Mouse (Mus musculus) layer of hippocampus, adult 8-10 months (tissue): ENCODE data around the gene Gcm2. TPM values are rescaled to one million over a fixed set of nuclear protein-coding genes. Genes with fewer than 3 reads are reported as not detected.

Source experiments
- DNase-seq, 2 experiments: peaks; one replicate each; pipeline ENCODE4 v3.0.0; 2022; ENCODE audit warnings: low spot score in 2 of 2
- total RNA-seq, 4 experiments: library from RNA; stranded (reverse); gene quantifications; 2 replicates each; pipeline ENCODE4 v1.2.4; 2022

Gene Gcm2
- total RNA-seq, 4 experiments from 2014 or later = not detected

DNA sequence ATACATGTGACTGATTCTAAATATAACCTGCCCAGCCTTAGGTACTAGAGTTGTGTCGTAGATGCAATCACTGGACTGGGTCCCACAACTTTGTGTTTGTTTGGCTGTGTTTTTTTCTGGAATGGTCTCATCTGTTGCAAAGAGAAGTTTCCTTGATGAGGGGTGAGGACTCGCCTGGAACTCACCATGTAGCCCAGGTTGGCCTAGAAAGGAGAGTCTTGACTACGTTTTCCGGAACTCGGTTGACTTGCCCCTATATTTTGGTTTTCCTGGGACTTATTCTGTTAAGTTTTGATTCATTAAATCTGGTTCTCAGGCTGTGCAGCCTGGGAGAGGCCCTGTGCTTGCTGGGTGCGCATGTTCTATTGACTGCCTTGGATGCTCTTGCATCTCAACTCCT, 30.1 kb downstream of the Gcm2 start:
- DNase-seq = no peak

GRCm38 (mm10) chr13:41079859-41080258, 31.0 kb downstream of the Gcm2 start:
- DNase-seq = no peak

- DNase-seq = peak; percentile 38 to 43
Measured at GRCm38 (mm10) chr13:41079421-41079780, 31.4 kb downstream of the Gcm2 start, which contains the start of gene Mak. TSS of gene Mak (minus strand) at chr13:41079706.

DNA sequence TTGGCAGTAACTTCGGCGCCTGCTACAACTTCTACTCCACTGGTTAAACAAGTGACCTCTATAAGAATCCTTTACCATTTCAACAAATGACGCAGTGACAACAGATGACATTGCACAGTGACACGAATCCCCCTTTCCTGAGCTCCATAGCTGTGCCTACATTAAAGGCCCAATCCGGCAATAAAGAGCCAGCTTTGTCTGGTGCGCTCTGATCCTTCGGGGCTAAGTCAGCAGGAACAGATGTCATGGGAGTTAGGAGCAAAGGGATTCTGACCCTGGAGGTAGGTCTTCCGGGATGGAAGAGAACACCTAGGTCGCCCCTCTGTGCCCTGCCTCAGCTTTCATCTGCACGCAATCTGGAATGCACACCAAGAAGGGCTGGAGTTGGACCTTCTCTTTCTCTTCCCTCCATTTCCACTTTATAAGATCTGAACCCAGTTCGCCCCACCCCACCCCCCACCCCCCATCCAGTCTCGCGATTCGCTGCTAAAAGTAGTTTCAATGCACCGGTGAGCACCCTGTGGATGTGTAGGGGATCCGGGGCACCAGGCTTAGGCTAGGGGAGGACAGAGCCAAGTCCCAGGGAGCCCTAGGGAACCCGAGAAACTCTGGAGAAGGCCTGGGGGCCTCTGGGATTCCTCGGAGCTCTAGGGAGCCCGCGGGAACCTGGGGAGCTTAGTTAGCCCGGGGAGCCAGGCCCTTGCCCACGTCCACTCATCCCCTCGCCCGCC, 32.0 kb downstream of the Gcm2 start:
- DNase-seq = no peak

DNA sequence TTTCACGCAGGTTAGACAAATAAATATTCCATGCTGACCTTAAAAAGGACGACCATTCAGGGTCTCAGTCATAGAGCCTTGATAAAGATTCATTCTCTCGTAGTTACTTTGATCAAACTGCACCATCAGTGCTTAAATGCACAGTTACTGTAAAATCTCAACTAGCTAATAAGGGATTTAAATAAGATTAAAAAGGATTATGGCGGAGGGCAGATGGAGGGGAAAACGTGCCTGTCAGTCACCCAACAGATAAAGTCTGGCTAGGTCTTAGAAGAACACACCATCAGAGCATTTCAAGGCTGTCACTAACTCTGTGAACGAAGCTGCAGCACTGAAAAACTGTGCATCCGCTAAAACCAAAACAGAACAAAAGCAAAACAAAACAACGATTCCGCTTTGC, 32.9 kb downstream of the Gcm2 start:
- no peak for DNase-seq

GRCm38 (mm10) chr13:41073819-41074218, 37.0 kb downstream of the Gcm2 start:
- DNase-seq = no peak

- DNase-seq = no peak
Measured at GRCm38 (mm10) chr13:41071617-41072016, 39.2 kb downstream of the Gcm2 start.

- DNase-seq = no peak
Measured at GRCm38 (mm10) chr13:41067618-41068017, 43.2 kb downstream of the Gcm2 start.

DNA sequence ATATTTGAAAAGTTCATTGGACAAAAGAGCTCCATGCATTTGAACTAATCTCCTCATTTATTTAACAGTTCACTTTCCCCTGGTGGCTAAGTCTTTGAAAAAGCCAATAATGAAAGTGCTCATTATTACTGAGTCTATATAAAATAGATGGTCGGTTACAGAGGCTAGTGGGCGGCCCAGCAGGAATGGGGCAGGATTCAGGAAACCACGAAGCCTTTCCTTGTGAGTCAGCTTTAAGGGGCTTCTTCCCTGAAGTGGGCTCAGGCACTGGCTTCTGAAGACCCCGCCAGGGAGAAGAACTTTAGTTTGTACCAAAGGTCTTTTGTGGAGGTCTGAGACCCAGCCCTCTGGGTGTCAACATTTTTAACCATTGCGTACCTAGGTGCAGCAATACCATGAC, 58.9 kb downstream of the Gcm2 start:
- no peak for DNase-seq

Other genes with a start within 250 kb of the Gcm2 start
- 10 to 100 TPM; 37.6 to 41.3 (median 38.9) TPM for gene Pak1ip1, start 110.0 kb downstream of the Gcm2 start, total RNA-seq
- 10 to 100 TPM; 54.6 to 60.5 (median 56.5) TPM for gene Tmem14c, start 94.7 kb downstream of the Gcm2 start, total RNA-seq
- 1 to 10 TPM; 1.6 to 2.9 (median 2.0) TPM for gene Mak, start 31.3 kb downstream of the Gcm2 start, total RNA-seq
- under 1 TPM in 1 of 4 experiments, not detected in 3; 0.30 TPM for gene Sycp2l, start 3.3 kb upstream of the Gcm2 start, total RNA-seq
- 10 to 100 TPM; 12.1 to 14.5 (median 13.8) TPM for gene Elovl2, start 109.4 kb upstream of the Gcm2 start, total RNA-seq
- gene Smim13, start 138.8 kb upstream of the Gcm2 start, total RNA-seq = 100 to 1,000 TPM; 120 to 157 (median 137) TPM
- gene Gm17364, start 162.9 kb upstream of the Gcm2 start, total RNA-seq = not detected